Mouse (Mus musculus): ENCODE results near the gene Slc38a1.

Gene Slc38a1

DNA sequence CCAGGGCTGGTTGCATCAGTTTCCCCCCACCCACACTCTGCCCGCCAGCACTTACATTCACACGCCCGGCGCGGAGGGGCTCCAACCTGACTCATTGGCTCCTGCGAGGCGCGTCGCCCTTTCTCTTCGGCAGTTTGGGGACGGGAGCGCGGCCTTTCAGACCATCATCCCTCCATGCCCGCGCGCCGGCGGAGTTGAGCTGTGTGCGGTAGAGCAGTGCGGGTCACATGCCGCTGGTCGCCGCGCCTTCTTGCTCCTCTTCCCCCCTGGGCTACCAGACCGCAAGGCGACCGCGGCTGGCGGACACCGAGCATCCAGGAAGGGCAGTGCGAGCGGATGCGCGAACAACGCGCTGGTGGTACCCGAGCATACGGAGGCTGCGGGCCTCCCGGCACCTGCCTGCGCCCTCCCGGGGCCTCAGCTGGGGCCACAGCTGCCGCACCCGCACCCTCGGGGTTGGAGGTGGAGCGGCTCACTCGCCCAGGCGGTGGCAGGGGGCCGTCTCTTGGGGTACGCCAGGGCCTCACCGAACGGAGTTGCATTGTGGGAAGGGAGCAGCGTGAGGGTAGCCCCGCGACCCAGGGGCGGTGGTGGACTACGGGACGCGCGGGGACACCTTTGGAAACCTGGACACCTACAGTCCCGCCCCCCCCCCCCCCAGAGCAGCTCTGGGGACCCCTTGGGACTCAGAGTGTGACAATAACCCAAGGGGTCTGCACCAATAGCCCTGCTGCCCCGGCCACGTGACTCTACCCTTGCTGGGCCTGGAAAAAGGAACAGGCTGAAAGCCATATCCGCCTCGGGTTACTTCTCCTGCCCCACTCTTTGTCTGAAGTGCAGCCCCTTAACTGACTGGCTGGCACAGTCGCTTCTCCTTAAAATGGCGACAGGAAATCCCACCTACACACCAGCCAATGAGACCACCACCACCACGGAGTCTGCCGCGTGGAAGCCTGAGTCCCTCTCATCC lies at the start of gene Slc38a1:
Gene Slc38a1, minus strand, starts transcription at position 478 of the 970 bp plus-strand sequence.
- peak; percentile 42 to 57 for DNase-seq (ENCODE audit: low spot score in 2 of 2)

DNA sequence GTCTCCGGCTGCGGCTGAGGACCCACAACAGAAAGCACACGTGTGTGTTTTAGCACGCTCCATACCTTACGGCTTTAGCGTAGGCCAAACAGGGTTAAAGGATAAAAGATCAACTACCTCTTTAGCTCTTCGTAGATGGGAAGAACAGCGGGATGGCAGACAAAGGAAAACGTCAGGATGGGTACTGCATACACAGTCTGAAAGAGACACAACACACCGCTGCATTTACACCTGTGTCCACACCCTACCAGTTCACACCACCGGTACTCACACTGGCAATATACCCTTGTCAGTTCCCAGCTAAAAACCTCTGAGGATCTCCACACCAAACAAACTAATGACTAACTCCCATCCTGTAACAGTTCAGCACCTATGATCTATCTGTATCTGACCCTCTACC lies 49.7 kb upstream of the Slc38a1 start:
- no peak for DNase-seq (ENCODE audit: low spot score in 2 of 2)

DNA sequence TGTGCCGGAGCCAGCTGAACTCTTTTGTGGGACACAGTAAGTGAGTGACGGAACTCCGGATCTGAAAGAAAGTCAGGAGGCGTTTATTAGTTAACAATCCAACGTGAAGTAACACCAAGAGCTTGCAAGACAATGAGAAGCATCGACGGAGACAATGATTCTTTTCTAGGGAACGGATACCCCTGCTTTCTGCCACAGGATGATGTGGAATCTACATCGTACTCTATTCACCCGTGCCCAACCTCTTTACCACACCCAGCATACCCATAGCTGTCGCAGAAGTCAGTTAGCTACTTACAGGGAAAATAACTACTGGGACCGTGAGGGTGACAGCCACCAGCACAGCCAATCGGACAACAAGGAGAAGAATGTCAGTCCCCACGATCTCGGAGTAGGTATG lies 48.7 kb upstream of the Slc38a1 start:
- DNase-seq (ENCODE audit: low spot score in 2 of 2): no peak

DNA sequence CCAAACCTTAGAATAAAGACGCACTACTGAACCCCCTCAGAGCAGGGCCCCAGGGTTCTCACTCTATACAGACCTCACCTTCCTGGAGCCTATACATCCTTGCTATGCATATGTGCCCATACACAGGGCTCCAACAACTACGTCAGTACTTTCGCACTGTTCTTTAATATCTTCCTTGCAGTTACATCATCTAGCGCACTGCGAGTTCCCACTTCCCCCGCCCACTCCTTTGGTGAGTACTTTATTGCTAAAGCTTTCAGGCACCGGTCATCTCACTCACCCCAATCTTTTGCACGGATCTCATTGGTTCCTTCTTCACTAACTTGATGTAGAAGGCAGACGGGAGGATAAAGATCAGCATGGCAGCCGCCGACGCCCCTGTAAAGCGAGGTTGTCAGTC lies 48.1 kb upstream of the Slc38a1 start:
- no peak for DNase-seq (ENCODE audit: low spot score in 2 of 2)

DNA sequence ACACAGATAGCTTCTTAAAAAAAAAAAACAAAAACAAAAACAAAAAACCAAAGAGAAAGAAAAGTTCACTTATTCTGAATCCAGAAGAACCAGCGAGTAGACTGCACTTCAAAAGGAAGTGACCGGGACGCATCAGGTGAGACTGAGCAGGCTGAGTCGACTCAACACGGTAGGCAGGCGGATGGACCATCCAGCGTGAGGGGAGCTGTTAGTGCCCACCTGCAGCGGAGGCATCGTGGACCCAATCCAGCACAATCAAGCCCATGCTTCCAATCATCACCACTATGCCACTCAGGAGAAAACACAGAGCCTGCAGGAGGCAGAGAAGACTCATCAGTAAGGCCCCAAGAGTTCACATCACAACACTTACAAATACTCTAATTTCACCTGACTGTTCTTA lies 47.2 kb upstream of the Slc38a1 start:
- no peak for DNase-seq (ENCODE audit: low spot score in 2 of 2)

DNA sequence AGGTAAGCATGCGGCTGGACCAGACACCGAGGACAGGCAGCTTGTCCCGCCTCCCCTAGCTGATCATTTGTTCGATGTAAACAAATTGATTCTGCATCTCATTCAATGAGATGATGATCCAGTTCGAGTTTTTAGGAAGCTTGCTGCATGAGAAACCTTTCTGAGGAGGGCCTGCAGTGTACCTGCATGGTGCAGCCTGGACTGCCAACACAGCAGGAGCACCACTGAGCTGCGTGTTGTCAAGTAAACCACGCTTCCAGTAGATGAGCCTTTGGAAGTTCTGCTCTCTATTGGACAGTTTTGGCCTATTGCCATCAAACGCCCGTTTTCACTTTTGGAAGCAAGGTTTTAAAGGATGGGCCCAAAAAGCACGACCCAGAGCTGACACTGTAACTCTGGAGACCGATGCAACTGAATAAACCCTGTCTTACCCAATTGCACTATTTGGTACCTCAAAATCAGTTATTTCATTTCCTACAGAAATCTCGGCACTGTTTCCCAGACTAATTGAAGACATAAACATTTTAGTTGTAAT lies 46.1 kb upstream of the Slc38a1 start:
- DNase-seq (ENCODE audit: low spot score in 2 of 2): no peak

DNA sequence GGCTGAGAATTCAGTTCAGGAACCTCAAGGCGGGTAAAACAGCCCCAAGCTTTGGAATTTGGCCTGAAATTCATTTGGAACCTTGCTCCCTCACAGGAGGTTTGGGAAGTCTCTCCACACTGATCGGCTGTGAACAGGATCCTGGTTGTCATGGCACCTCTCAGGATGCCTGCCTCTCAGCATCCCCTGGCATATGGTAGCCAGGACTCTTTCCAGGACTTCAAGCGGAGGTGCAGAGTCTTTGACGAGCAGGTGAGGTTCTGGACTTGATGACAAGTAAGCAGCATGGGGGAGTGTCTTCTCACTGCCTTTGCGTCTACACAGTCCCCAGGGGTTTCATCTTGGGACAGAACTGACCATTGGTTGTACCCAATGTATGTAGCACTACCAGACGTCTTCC lies 45.3 kb upstream of the Slc38a1 start:
- no peak for DNase-seq (ENCODE audit: low spot score in 2 of 2)

DNA sequence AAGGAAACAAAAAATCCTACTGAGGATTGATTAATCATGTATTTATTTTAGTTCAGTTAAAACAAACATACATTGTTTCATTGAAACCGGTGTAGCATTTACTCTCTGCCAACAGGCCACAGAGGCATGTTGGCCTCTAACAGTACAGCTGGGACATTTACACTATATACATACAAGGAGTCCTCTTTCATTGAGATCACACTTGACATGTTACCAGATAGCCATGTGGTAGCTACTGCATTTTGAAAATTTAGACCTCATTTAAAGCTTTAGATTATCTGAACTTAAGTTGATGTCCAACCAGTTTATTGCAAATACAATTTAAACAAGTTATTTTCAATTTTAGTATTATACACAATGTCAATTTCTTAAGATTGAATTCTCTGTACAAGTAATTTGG lies 44.7 kb upstream of the Slc38a1 start:
- DNase-seq (ENCODE audit: low spot score in 2 of 2): no peak

DNA sequence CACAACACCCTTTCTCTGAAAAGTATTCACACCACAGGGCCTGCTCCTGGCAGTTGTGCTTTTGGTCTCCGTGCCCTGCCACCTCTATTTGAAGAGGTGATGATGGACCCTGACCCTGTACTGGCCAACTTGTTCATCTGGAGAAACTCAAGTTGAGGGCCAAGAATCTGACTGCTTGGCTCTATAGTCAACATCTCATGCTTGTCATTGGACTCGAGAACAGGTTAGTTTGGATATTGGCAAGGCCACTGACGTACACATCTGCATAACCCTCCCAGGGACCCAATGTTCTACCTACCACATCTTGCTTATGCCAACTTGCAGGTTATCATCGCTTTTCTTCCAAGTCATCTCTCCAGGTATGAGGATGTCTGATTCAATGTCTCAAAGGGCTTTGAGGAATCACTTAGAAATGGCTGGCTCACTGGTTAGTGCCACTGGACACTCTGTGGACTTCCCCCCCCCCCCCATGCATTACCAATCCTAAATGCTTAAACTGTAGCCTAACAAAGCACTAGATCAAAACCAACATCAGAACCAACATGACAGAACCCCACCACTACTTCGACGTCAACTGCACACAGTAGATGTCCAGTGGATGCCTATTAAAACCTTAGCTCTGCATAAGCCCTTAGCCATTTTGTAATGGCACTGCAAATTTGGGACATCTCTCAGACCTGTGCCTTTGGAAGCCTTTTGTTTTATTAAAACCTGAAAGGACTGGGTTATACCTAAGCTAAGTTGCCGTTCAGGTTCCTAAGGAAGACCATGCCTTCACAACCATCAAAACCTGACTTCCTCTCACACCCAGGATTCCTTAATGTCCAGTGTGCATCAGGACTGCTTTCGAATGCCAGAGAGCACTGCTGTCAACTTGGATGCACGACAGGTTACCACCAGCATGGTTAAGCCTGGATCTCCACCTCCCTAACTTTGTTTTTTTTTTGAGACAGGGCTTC lies 43.8 kb upstream of the Slc38a1 start:
- no peak for DNase-seq (ENCODE audit: low spot score in 2 of 2)

DNA sequence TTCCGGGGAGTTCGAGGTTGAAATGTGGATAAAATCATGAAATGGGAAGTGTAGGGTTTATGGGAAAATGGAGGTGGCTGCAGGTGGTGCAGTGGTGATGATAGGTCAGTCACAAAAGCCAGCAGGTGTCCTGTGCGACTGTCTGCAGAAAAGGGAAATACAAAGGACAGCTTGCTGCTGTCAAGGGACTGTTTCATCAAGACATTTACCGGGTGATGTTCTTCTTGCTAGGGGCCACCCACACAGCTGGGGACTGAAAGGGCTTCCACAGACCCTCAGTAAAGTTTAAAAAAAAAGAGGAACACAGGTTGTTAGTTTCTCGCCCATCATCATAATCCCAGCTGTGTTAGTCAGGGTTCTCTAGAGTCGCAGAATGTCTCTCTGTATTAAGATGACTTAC lies 42.6 kb upstream of the Slc38a1 start:
- no peak for DNase-seq (ENCODE audit: low spot score in 2 of 2)

DNA sequence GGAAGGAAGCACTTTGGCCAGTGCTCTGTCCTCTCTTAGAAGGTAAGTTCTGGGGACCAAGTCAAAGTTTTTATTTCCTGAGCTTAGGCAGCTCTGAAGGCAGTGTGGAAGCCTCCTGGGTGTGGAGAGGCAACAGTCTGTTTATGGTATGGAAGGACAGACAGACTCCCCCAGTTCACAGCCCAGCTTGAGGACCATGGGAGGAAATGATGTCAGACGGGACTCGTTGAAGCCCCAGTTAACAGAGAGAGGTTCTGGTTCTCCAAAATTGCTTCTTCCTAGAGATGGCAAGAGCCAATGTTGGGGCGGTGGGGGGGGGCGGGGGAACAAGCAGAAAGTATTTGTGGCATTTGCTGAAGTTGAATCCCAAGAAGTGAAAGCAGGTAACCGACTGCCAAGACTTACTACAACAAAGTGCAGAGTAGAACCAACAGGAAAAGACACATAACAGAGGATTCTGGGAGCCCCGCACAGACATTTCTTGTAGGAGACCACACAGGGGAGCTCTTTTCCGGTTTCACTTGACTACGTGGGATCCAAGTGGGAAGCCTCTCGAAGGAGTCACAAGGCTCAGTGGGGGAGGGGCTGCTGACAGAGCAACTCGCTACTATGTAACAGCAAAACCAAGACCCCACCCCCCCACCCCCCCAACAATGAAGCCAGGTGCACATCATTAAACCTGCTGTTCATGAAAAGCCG lies 41.6 kb upstream of the Slc38a1 start:
- no peak for DNase-seq (ENCODE audit: low spot score in 2 of 2)

DNA sequence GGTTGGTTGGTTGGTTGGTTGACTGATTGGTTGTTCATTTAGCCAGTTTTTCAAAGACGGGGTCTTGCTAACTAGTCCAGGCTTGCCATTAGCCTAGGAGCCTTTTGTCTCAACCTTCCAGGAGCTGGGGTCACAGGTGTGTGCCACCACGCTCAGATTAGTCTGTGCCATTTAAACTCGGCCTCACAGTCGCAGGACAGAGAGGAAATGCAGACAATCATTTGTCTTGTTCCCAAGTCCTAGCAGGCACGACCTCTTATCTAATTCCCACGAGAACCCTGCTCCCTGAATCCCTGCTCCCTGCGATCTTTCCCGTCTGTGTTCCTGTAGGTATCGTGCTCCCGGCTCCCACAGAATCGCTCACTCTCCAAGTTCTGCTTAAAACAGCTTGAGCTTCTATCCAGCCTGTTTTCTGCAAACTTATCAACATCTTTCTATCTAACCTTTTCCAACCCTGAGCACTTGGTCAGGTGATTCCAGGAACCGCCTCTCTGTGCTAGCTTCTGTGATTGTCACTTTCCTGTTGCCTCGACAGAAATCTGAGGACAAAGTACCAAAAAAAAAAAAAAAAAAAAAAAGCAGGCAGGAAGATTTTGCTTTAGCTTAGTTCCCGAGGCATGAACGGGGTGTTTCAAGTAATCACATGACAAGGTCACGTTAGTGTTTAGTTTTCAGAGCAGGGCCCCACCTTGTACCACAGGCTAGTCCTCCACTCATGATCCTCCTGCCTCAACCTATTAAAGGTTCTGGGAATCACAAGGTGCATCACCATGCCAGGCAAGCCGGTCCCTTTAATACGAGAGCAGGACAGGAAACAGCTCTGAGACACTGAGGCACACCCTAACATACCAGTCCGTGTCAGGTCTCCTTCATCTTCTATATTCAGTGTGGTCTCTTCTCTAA lies 36.4 kb upstream of the Slc38a1 start:
- no peak for DNase-seq (ENCODE audit: low spot score in 2 of 2)

DNA sequence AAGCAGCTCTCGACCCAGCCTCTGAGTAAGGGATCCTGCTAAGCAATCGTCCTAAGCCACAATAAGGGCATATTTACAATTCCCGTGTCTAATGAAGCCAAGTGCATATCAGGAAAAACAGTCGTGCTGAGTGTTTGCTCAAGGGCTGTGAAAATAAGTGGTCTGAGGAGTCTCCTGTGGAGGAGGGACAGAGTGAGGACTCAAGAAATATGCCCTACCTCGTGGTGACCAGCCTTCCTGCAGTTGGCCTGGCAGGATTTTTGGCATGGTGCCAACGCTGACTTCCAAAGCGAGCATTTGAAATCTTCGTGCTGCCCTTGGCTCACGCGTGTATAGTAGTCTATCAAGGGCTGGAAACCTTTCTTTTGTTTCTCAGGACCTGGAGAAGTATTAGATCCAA lies 33.8 kb upstream of the Slc38a1 start:
- no peak for DNase-seq (ENCODE audit: low spot score in 2 of 2)

DNA sequence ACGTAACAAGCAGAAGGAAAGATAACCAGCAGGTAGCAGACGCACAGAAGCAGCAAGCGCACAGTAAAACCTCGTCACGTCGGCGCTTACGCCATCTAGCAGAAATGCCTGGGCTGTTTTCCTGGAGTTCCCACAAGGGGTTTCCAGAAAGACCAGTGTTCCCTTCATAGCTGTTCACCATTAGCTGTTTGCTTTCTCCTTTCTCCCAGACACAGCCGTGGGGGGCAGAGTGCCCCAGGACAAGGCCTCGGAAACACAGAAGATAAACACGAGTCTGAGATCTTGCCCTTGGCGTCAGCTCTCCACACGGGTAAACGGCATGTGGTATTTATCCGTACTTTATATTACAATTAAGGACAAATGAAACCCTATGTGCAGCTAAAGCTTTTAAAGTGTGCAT lies 33.0 kb upstream of the Slc38a1 start:
- no peak for DNase-seq (ENCODE audit: low spot score in 2 of 2)

DNA sequence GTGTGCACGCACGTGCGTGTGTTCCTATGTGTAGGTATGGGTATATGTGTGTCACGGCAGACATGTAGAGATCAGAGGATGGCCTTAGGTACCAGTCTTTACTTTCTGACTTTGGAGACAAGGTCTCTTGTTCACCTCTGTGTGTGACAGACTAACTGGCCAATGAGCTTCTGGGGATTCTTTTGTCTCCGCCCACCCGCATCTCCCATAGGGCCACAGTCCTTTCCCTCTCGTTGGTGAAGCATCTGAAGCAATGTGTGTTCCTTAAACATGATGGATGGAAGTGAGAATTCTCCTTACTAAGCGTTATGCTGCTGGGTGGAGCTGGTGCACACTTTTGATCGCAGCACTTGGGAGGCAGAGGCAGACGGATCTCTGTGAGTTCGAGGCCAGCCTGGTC lies 32.3 kb upstream of the Slc38a1 start:
- no peak for DNase-seq (ENCODE audit: low spot score in 2 of 2)

DNA sequence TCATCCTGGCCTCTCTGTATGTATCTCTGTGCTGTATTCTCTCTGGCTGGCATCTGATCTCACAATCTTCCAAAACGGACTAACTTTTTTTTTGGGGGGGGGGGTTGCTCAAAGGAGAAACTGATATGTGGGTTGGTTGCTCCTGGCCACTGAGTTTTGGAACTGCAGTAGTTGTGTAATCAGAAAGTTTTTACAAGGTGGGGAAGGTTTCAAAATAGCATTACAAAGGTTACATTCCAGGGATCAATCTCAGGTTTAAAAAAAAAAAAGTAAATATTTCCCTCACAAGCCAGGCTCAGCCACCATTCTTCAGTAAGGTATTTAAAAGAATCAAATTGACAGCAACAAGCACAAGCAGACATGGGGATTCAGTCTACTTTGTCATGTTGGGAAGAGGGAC lies 31.4 kb upstream of the Slc38a1 start:
- DNase-seq (ENCODE audit: low spot score in 2 of 2): no peak

DNA sequence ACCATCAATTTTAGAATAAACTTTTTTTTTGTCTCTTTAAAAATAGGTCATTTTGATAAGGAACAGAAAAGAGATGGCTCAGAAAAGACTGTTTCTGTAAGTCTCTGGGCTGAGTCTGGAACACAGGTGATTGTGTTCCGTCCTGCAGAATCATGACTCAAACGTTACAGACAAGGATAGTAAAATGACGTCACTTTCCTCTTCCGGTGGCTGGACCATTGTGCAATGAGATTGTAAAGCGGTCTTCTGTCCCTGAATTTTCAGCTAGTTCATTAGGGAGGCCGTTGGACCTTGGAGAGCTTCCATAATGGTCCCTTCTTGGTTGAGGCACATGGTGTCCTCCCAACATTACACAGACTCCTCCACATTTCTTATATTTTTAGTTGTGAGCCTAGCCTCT lies 27.0 kb upstream of the Slc38a1 start:
- no peak for DNase-seq (ENCODE audit: low spot score in 2 of 2)

DNA sequence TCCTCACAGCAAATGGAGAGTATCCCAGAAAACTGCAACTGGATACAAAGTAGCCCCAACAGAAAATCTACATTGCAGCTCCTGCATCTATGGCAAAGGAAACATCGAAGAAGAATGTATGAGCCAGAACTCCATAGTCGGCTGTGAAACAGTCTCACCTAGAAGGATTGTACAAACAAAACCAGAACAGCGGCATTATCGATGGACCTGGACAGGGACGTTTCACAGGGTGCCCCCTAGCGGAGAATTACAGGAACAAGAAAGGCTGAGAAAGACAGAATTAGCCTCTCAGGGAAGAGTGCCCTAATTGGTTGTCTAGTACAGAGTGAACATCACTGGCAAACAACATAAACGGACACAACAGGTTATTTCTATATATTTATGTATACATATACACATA lies 23.9 kb upstream of the Slc38a1 start:
- peak in 1 of 2 experiments; percentile 68 for DNase-seq (ENCODE audit: low spot score in 2 of 2)

DNA sequence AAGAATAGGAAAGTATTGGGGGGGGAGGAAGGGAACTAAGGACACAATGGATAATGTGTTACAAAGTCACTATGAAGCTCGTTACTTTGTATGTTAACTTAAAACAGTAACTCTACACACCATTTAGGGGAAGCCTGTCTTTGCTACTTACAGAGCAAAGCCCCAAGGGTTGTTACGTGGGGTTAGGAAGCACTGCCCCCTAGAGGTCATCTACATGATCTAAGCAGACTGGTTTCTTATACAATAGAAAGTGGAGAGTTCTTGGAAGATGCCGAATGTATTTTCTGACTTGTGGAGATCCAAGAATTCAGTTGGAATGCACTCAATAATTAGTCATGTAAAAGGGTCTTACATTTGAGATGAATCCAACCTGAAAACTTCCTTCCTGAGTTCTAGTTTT lies 23.2 kb upstream of the Slc38a1 start:
- peak; percentile 42 to 68 for DNase-seq (ENCODE audit: low spot score in 2 of 2)

DNA sequence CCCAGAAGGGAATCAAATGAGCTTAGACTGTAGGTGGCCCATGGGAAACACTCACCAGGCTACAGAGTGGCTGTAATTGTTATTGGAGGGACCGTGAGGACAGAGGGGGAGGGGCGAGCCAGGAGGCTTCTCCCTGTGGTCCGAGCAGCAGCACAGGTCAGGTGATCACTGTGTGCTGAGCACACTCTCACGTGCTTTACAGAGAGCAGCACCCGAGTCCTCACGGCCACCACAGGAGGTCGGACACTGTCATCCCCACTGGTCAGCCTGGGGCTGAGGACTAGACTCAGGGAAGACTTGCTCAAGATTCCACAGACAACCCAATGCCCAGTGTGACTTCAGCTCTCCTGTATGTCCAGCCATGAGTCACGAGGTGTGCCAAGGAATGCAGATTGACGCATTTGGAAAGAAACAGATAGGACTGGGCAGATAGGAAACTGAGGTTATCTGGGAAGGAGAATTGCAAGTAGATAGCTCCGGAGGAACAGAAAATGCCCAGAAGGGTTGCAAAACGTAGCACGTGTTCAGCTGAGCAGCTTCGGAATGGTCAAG lies 18.0 kb upstream of the Slc38a1 start:
- no peak for DNase-seq (ENCODE audit: low spot score in 2 of 2)
